Mouse (Mus musculus): Measurements from ENCODE around the gene Lif. TPM values are rescaled to one million over a fixed set of nuclear protein-coding genes. Genes with fewer than 3 reads are reported as not detected.

Gene Lif
- polyA plus RNA-seq, 1 experiment from 2014 or later = 0.57 TPM

DNA sequence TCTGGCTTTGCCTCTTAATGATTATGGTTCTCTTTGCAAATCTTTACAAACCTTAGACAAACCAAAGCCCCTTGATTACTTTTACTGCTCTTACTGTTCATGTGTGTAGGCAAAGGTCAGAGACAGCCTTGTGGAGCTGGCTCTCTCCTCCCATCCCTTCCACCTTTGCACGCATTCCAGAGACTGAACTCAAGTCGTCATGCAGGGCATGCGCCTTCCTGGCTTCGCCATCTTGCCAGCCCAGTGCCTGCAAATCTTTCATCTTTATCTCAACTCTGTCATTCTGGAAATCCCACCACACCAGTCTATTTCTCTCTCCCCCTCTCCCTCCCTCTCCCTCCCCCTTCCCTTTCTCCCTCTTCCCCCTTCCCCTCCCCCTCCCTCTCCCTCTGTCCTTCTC lies 63.5 kb downstream of the Lif start:
- H3K9me3 ChIP-seq (ENCODE audit: low read length) = no peaks in the 10 kb centered on the region
- no peak overlapping the region for H3K4me2 ChIP-seq (replicated peaks; ENCODE audit: low read depth, low read length)
- TF ChIP-seq CTCF (IDR thresholded peaks at IDR 0.05) = no peak
- no peak for TF ChIP-seq EP300 (IDR thresholded peaks at IDR 0.05)
- H3K4me1 ChIP-seq (ENCODE audit: insufficient read depth, low read depth, low read length) = no peaks in the 10 kb centered on the region
- no peak overlapping the region for H3K27ac ChIP-seq (ENCODE audit: low read length)
- no peaks in the 10 kb centered on the region for H3K27me3 ChIP-seq (replicated peaks; ENCODE audit: insufficient read depth, low read length)
- ATAC-seq (no peak), DNase-seq (ENCODE audit: low spot score) (no peak)
- H3K36me3 ChIP-seq (ENCODE audit: insufficient read depth, low read length) = no peaks in the 10 kb centered on the region
- WGBS = 27% methylated on average over 4 of the region's 4 CpGs
- H3K9ac ChIP-seq (replicated peaks; ENCODE audit: low read depth) = no peak overlapping the region
- H3K4me3 ChIP-seq (ENCODE audit: low read depth, low read length) = no peak overlapping the region

Other genes with a start within 250 kb of the Lif start
- 28.0 and 35.9 TPM in 2 replicates for gene Sec14l4, start 226.1 kb upstream of the Lif start, polyA plus RNA-seq (2015; fragmentation: Nextera tagmentation; extraction: Ambion mirVana)
- gene Sec14l3, start 192.7 kb upstream of the Lif start, polyA plus RNA-seq (2015; fragmentation: Nextera tagmentation; extraction: Ambion mirVana) = 529 and 716 TPM in 2 replicates
- gene Mtfp1, start 162.1 kb upstream of the Lif start, polyA plus RNA-seq (2015; fragmentation: Nextera tagmentation; extraction: Ambion mirVana) = 6.4 and 6.5 TPM in 2 replicates
- gene Sec14l2, start 134.1 kb upstream of the Lif start, polyA plus RNA-seq (2015; fragmentation: Nextera tagmentation; extraction: Ambion mirVana) = 6.5 and 7.6 TPM in 2 replicates
- 57.8 and 59.0 TPM in 2 replicates for gene Rnf215, start 122.4 kb upstream of the Lif start, polyA plus RNA-seq (2015; fragmentation: Nextera tagmentation; extraction: Ambion mirVana)
- 7.3 and 8.2 TPM in 2 replicates for gene Ccdc157, start 97.3 kb upstream of the Lif start, polyA plus RNA-seq (2015; fragmentation: Nextera tagmentation; extraction: Ambion mirVana)
- 12.6 and 13.4 TPM in 2 replicates for gene Sf3a1, start 97.2 kb upstream of the Lif start, polyA plus RNA-seq (2015; fragmentation: Nextera tagmentation; extraction: Ambion mirVana)
- 41.7 and 43.8 TPM in 2 replicates for gene Tbc1d10a, start 70.8 kb upstream of the Lif start, polyA plus RNA-seq (2015; fragmentation: Nextera tagmentation; extraction: Ambion mirVana)
- 16.5 and 17.8 TPM in 2 replicates for gene Castor1, start 39.3 kb upstream of the Lif start, polyA plus RNA-seq (2015; fragmentation: Nextera tagmentation; extraction: Ambion mirVana)
- 0.69 and 1.3 TPM in 2 replicates for gene Osm, start 21.1 kb upstream of the Lif start, polyA plus RNA-seq (2015; fragmentation: Nextera tagmentation; extraction: Ambion mirVana)
- 0.19 and 0.32 TPM in 2 replicates for gene Hormad2, start 183.5 kb downstream of the Lif start, polyA plus RNA-seq (2015; fragmentation: Nextera tagmentation; extraction: Ambion mirVana)